ENCODE assay signal across 8 mouse cellular contexts in the genomic region with DNA sequence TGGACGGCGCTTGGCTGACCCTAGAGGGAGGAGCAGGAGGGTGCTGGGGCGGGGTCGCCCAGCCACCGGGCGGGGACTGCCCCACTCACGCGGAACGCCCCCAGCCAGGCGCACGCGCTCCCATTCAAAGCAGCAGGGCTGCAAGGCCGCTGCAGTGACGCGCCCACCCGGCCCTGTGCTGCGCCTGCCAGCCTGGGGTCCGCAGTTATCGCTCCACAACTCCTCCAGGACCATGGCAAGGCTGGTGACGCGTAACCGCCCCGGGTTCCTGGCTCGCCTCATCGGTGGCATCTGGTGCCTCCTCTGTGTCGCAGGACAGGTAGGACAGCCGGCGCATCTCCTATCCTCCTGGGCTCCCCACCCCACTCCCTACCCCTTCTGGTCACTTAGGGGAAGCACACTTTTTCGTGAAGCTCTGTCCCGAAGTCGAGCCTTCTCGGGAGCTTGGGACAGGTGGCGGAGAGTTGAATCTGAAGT. TPM values are rescaled to one million over a fixed set of nuclear protein-coding genes. Genes with fewer than 3 reads are reported as not detected.
DNase-seq lines count a peak whose midpoint lies in the region; ATAC-seq lines count a peak whose summit lies in the region.

No protein-coding gene starts in this region.

- H3K9me3 ChIP-seq in intestine, embryonic 15.5 days, result no peaks in the 10 kb centered on the region
- no peaks in the 10 kb centered on the region for H3K9me3 ChIP-seq in limb, embryonic 13.5 days
- H3K9me3 ChIP-seq in midbrain, embryonic 14.5 days (ENCODE audit: control insufficient read depth, low read length), result no peaks in the 10 kb centered on the region

- no peaks in the 10 kb centered on the region for H3K36me3 ChIP-seq in intestine, embryonic 15.5 days
- H3K36me3 ChIP-seq in limb, embryonic 13.5 days, result no peaks in the 10 kb centered on the region
- H3K36me3 ChIP-seq in midbrain, embryonic 14.5 days (ENCODE audit: control insufficient read depth, insufficient read depth, low read length), result no peaks in the 10 kb centered on the region

- H3K27ac ChIP-seq in intestine, embryonic 15.5 days, result no peak overlapping the region
- H3K27ac ChIP-seq in limb, embryonic 13.5 days, result no peak overlapping the region
- no peak overlapping the region for H3K27ac ChIP-seq in midbrain, embryonic 14.5 days (replicated peaks; ENCODE audit: low read depth, low read length)

- peaks cover 13% of the 10 kb centered on the region for H3K4me1 ChIP-seq in intestine, embryonic 15.5 days (replicated peaks)
- peaks cover 14% of the 10 kb centered on the region for H3K4me1 ChIP-seq in limb, embryonic 13.5 days
- peaks cover 6% of the 10 kb centered on the region; the same call in 1 of the 2 replicates for H3K4me1 ChIP-seq in midbrain, embryonic 14.5 days (ENCODE audit: control insufficient read depth, insufficient read depth, low read length)

- H3K4me2 ChIP-seq in intestine, embryonic 15.5 days (replicated peaks), result peak overlapping the region; percentile 96
- H3K4me2 ChIP-seq in limb, embryonic 13.5 days (replicated peaks), result peak overlapping the region; percentile 99
- peak overlapping the region; percentile 97 for H3K4me2 ChIP-seq in midbrain, embryonic 14.5 days (ENCODE audit: low read length)

- ATAC-seq in intestine, embryonic 15.5 days, result peak; percentile 90
- ATAC-seq in limb, embryonic 13.5 days (ENCODE audit: low FRiP score, low read depth), result peak; percentile 91
- ATAC-seq in midbrain, embryonic 14.5 days (ENCODE audit: low FRiP score, low TSS enrichment), result peak; percentile 85

- no peaks in the 10 kb centered on the region for H3K27me3 ChIP-seq in intestine, embryonic 15.5 days (replicated peaks)
- peaks cover 41% of the 10 kb centered on the region for H3K27me3 ChIP-seq in limb, embryonic 13.5 days
- peaks cover 19% of the 10 kb centered on the region for H3K27me3 ChIP-seq in midbrain, embryonic 14.5 days (ENCODE audit: control insufficient read depth, insufficient read depth, low read length)

- WGBS in intestine, embryonic 15.5 days, result under 1% methylated on average over 33 of the region's 33 CpGs
- under 1% methylated on average over 33 of the region's 33 CpGs for WGBS in limb, embryonic 13.5 days
- under 1% methylated on average over 30 of the region's 33 CpGs for WGBS in midbrain, embryonic 14.5 days

- peak overlapping the region; percentile 45 for H3K4me3 ChIP-seq in intestine, embryonic 15.5 days (replicated peaks)
- H3K4me3 ChIP-seq in limb, embryonic 13.5 days, result peak overlapping the region; percentile 58
- H3K4me3 ChIP-seq in midbrain, embryonic 14.5 days (replicated peaks; ENCODE audit: low read depth, low read length), result peak overlapping the region; percentile 57

- peak; percentile 47 for DNase-seq in WW6 (ENCODE audit: low read depth, low spot score)
- peak; percentile 80 for DNase-seq in cerebellum, adult 9-11 months
- DNase-seq in gastrocnemius, adult 18-20 months (ENCODE audit: low spot score), result peak; percentile 9
- peak; percentile 76 for DNase-seq in midbrain, embryonic 14.5 days
- peak; percentile 54 for DNase-seq in testis, postnatal 10 days (ENCODE audit: low spot score)
- DNase-seq in spleen, postnatal 36 days (ENCODE audit: low spot score in 2 of 2), result no peak

- peak overlapping the region; percentile 15; the same call in 1 of the 2 replicates for H3K9ac ChIP-seq in intestine, embryonic 15.5 days
- peak overlapping the region; percentile 68 for H3K9ac ChIP-seq in limb, embryonic 13.5 days
- peak overlapping the region; percentile 68 for H3K9ac ChIP-seq in midbrain, embryonic 14.5 days (replicated peaks; ENCODE audit: low read length)

RNA-seq across cellular contexts. Expression of a gene that starts 0.3 kb away (rescaled TPM):
- total RNA-seq in gastrocnemius, adult 18-20 months (2021), result 1 to 10 TPM; 3.2 to 5.6 TPM
- polyA plus RNA-seq in intestine, embryonic 15.5 days (2015; fragmentation: Nextera tagmentation; extraction: Ambion mirVana), result 7.7 and 8.5 TPM in 2 replicates
- polyA plus RNA-seq in limb, embryonic 13.5 days (2015; fragmentation: Nextera tagmentation; extraction: Ambion mirVana), result 51.3 and 53.2 TPM in 2 replicates
- 5.3 and 5.8 TPM in 2 replicates for polyA plus RNA-seq in midbrain, embryonic 14.5 days (2014; fragmentation: Nextera tagmentation; extraction: Ambion mirVana)

Comparison
In these comparisons a context has a peak if more than half of its experiments do, and no peak if none do; other contexts are left out.
1. DNase-seq: peak in WW6 (single experiment), cerebellum, adult 9-11 months (single experiment), gastrocnemius, adult 18-20 months (single experiment), midbrain, embryonic 14.5 days (single experiment) and testis, postnatal 10 days (single experiment); none in spleen, postnatal 36 days (0 of 2).
2. H3K9ac ChIP-seq: peak in every context shown above with its lines; median percentile 68 in limb, embryonic 13.5 days; 68 in midbrain, embryonic 14.5 days; 15 in intestine, embryonic 15.5 days.
3. Peak in every context shown above with its lines, with median percentiles within 50 percentile points of each other: ATAC-seq, H3K4me2 ChIP-seq and H3K4me3 ChIP-seq.